Mouse (Mus musculus) hindbrain, embryonic 14.5 days (tissue): ENCODE results near the gene Kiz. TPM values are rescaled to one million over a fixed set of nuclear protein-coding genes. Genes with fewer than 3 reads are reported as not detected.
A peak's percentile ranks its signal among the peaks of the same experiment; 100 is the strongest.

Experiments used
- ATAC-seq: fragments of 200-750 bp; cut with Nextera tagmentation; 2 replicates; pipeline ENCODE4 v1.8.0; 2017; ENCODE audit warnings: moderate number of reproducible peaks, mild to moderate bottlenecking, moderate TSS enrichment, moderate library complexity; ENCODE audit not compliant: low FRiP score
- DNase-seq: peaks from one replicate; pipeline ENCODE4 v3.0.0-alpha.2; 2015; ENCODE audit warnings: low spot score
- H3K27ac ChIP-seq: fragments of 300-500 bp; sonication (generic); 2 replicates; pipeline ENCODE4 v1.5.1; 2014; ENCODE audit warnings: mild to moderate bottlenecking, moderate library complexity
- H3K27me3 ChIP-seq: fragments of 300-500 bp; sonication (generic); 2 replicates; pipeline ENCODE4 v1.6.1; 2014; ENCODE audit warnings: mild to moderate bottlenecking, low read length, mixed read lengths; ENCODE audit not compliant: control insufficient read depth, insufficient read depth
- H3K36me3 ChIP-seq: fragments of 300-500 bp; sonication (generic); replicated peaks from 2 replicates; pipeline ENCODE4 v1.6.1; 2014; ENCODE audit not compliant: control insufficient read depth, insufficient read depth
- H3K4me1 ChIP-seq: fragments of 300-500 bp; sonication (generic); replicated peaks from 2 replicates; pipeline ENCODE4 v1.6.1; 2014; ENCODE audit warnings: antibody characterized with exemption, low read length, mixed read lengths; ENCODE audit not compliant: control insufficient read depth, insufficient read depth
- H3K4me2 ChIP-seq: fragments of 300-500 bp; sonication (generic); replicated peaks from 2 replicates; pipeline ENCODE4 v1.6.1; 2014; ENCODE audit warnings: mild to moderate bottlenecking, moderate library complexity
- H3K4me3 ChIP-seq: fragments of 300-500 bp; sonication (generic); replicated peaks from 2 replicates; pipeline ENCODE4 v1.5.1; 2014; ENCODE audit warnings: mild to moderate bottlenecking, low read length
- H3K9ac ChIP-seq: fragments of 300-500 bp; sonication (generic); 2 replicates; pipeline ENCODE4 v1.6.1; 2014
- H3K9me3 ChIP-seq: fragments of 300-500 bp; sonication (generic); 2 replicates; pipeline ENCODE4 v1.6.1; 2016; ENCODE audit warnings: low read length; ENCODE audit not compliant: control insufficient read depth
- WGBS: fragments of 180-500 bp; shearing (Covaris S2); extraction: QIAGEN DNeasy Blood & Tissue Kit; methylation state at CpG from one replicate; pipeline ENCODE4 v1.1.7; 2014; 5-methylcytosine and 5-hydroxymethylcytosine counted together
- polyA plus RNA-seq: library from polyadenylated mRNA; unstranded; fragments of >200 nt; fragmentation: Nextera tagmentation; extraction: Ambion mirVana; gene quantifications from 2 replicates; pipeline ENCODE4 v1.2.1, GENCODE M21; 2014

The Kiz gene
- polyA plus RNA-seq, result 27.2 and 27.4 TPM in 2 replicates

GRCm38 (mm10) chr2:146855599-146856039 is at the start of gene Kiz:
TSS of gene Kiz (plus strand) at chr2:146855864.
- peak; percentile 89 for DNase-seq
- H3K9me3 ChIP-seq, result no peaks in the 10 kb centered on the region
- under 1% methylated on average over 32 of the region's 32 CpGs for WGBS
- no peaks in the 10 kb centered on the region for H3K36me3 ChIP-seq
- no peaks in the 10 kb centered on the region for H3K27me3 ChIP-seq
- H3K4me1 ChIP-seq, result 0 out of 2 replicates have a peak, but pooled peaks cover 3% of the 10 kb centered on the region
- peak within 1 kb of the TSS; percentile 74 for H3K4me3 ChIP-seq
- peak within 1 kb of the TSS; percentile 73 for H3K4me2 ChIP-seq
- H3K27ac ChIP-seq, result peak within 1 kb of the TSS; percentile 76
- H3K9ac ChIP-seq, result peak within 1 kb of the TSS; percentile 72
- peak; percentile 98 for ATAC-seq

- ATAC-seq (peak; percentile 46; the same call in 1 of the 2 replicates), DNase-seq (no peak)
- H3K9me3 ChIP-seq, result peaks cover 5% of the 10 kb centered on the region; the same call in 1 of the 2 replicates
- H3K27me3 ChIP-seq, result no peaks in the 10 kb centered on the region
- H3K27ac ChIP-seq, result no peak overlapping the region
- 64% methylated on average over 7 of the region's 7 CpGs for WGBS
- no peak overlapping the region for H3K9ac ChIP-seq
- no peak overlapping the region for H3K4me3 ChIP-seq
- 0 out of 2 replicates have a peak, but pooled peaks cover 3% of the 10 kb centered on the region for H3K4me1 ChIP-seq
- no peak overlapping the region for H3K4me2 ChIP-seq
- no peaks in the 10 kb centered on the region for H3K36me3 ChIP-seq
These were observed 45.9 kb upstream of the Kiz start for GRCm38 (mm10) chr2:146809706-146810256.

GRCm38 (mm10) chr2:146810695-146811094 is 45.0 kb upstream of the Kiz start:
- Histone ChIP-seq H3K36me3 (no peaks in the 10 kb centered on the region), H3K27ac (no peak overlapping the region), H3K4me3 (no peak overlapping the region), H3K4me2 (peak overlapping the region; percentile 2; the same call in 1 of the 2 replicates), H3K27me3 (no peaks in the 10 kb centered on the region), H3K9me3 (peaks cover 5% of the 10 kb centered on the region; the same call in 1 of the 2 replicates), H3K9ac (no peak overlapping the region), H3K4me1 (0 out of 2 replicates have a peak, but pooled peaks cover 3% of the 10 kb centered on the region)
- 49% methylated on average over 13 of the region's 13 CpGs for WGBS
- DNase-seq (peak; percentile 60), ATAC-seq (peak; percentile 79; the same call in 1 of the 2 replicates)

GRCm38 (mm10) chr2:146814978-146815377 is 40.7 kb upstream of the Kiz start:
- H3K27me3 ChIP-seq, result 0 out of 2 replicates have a peak, but pooled peaks cover under 1% of the 10 kb centered on the region
- no peak overlapping the region for H3K4me2 ChIP-seq
- no peak overlapping the region for H3K4me3 ChIP-seq
- 90% methylated on average over 7 of the region's 7 CpGs for WGBS
- no peaks in the 10 kb centered on the region for H3K9me3 ChIP-seq
- H3K36me3 ChIP-seq, result no peaks in the 10 kb centered on the region
- H3K27ac ChIP-seq, result no peak overlapping the region
- ATAC-seq (no peak), DNase-seq (no peak)
- H3K4me1 ChIP-seq, result 0 out of 2 replicates have a peak, but pooled peaks cover 3% of the 10 kb centered on the region
- no peak overlapping the region for H3K9ac ChIP-seq

GRCm38 (mm10) chr2:146819065-146819464 is 36.6 kb upstream of the Kiz start:
- ATAC-seq, result no peak
- H3K4me1 ChIP-seq, result no peaks in the 10 kb centered on the region
- WGBS, result 88% methylated on average over 4 of the region's 4 CpGs

GRCm38 (mm10) chr2:146823483-146823951 is 32.1 kb upstream of the Kiz start:
- H3K36me3 ChIP-seq, result no peaks in the 10 kb centered on the region
- peak overlapping the region; percentile 4; the same call in 1 of the 2 replicates for H3K4me2 ChIP-seq
- no peak overlapping the region for H3K4me3 ChIP-seq
- no peak for DNase-seq
- WGBS, result 22% methylated on average over 11 of the region's 11 CpGs
- peaks cover 37% of the 10 kb centered on the region for H3K27me3 ChIP-seq
- no peak for ATAC-seq
- no peaks in the 10 kb centered on the region for H3K9me3 ChIP-seq
- H3K4me1 ChIP-seq, result no peaks in the 10 kb centered on the region
- no peak overlapping the region for H3K27ac ChIP-seq
- no peak overlapping the region for H3K9ac ChIP-seq

More at GRCm38 (mm10) chr2:146819065-146819464, 36.6 kb upstream of the Kiz start:
- no peak for DNase-seq
- Histone ChIP-seq H3K4me3 (no peak overlapping the region), H3K9ac (no peak overlapping the region), H3K4me2 (no peak overlapping the region), H3K9me3 (no peaks in the 10 kb centered on the region), H3K27ac (no peak overlapping the region), H3K27me3 (peaks cover 9% of the 10 kb centered on the region; the same call in 1 of the 2 replicates), H3K36me3 (no peaks in the 10 kb centered on the region)

- DNase-seq (no peak), ATAC-seq (no peak)
- Histone ChIP-seq H3K9me3 (no peaks in the 10 kb centered on the region), H3K27me3 (peaks cover 42% of the 10 kb centered on the region), H3K9ac (no peak overlapping the region), H3K4me1 (no peaks in the 10 kb centered on the region), H3K36me3 (no peaks in the 10 kb centered on the region), H3K27ac (no peak overlapping the region), H3K4me3 (no peak overlapping the region), H3K4me2 (peak overlapping the region; percentile 4; the same call in 1 of the 2 replicates)
- WGBS, result 18% methylated on average over 8 of the region's 8 CpGs
These were observed 31.6 kb upstream of the Kiz start for GRCm38 (mm10) chr2:146824043-146824442.

- Histone ChIP-seq H3K4me1 (0 out of 2 replicates have a peak, but pooled peaks cover 5% of the 10 kb centered on the region), H3K27ac (no peak overlapping the region), H3K9ac (no peak overlapping the region), H3K4me2 (no peak overlapping the region), H3K9me3 (no peaks in the 10 kb centered on the region), H3K4me3 (no peak overlapping the region), H3K27me3 (peaks cover 70% of the 10 kb centered on the region), H3K36me3 (no peaks in the 10 kb centered on the region)
- 82% methylated on average over 4 of the region's 4 CpGs for WGBS
- no peak for DNase-seq
- no peak for ATAC-seq
These were observed 27.7 kb upstream of the Kiz start for GRCm38 (mm10) chr2:146828006-146828405.

- Histone ChIP-seq H3K36me3 (no peaks in the 10 kb centered on the region), H3K4me1 (peaks cover 15% of the 10 kb centered on the region; the same call in 1 of the 2 replicates), H3K27me3 (peaks cover 86% of the 10 kb centered on the region), H3K27ac (peak overlapping the region; percentile 81), H3K9ac (peak overlapping the region; percentile 55), H3K4me3 (peak overlapping the region; percentile 23), H3K9me3 (no peaks in the 10 kb centered on the region), H3K4me2 (peak overlapping the region; percentile 51)
- ATAC-seq (no peak), DNase-seq (no peak)
- WGBS, result 2% methylated on average over 31 of the region's 31 CpGs
These were observed 22.2 kb upstream of the Kiz start for GRCm38 (mm10) chr2:146833222-146834063.
